Mouse (Mus musculus): Measurements from ENCODE around the gene Rassf2. TPM values are rescaled to one million over a fixed set of nuclear protein-coding genes. Genes with fewer than 3 reads are reported as not detected.

Rassf2 gene
- 5.9 and 7.7 TPM in 2 replicates for polyA plus RNA-seq (2015; fragmentation: Nextera tagmentation; extraction: Ambion mirVana)

DNA sequence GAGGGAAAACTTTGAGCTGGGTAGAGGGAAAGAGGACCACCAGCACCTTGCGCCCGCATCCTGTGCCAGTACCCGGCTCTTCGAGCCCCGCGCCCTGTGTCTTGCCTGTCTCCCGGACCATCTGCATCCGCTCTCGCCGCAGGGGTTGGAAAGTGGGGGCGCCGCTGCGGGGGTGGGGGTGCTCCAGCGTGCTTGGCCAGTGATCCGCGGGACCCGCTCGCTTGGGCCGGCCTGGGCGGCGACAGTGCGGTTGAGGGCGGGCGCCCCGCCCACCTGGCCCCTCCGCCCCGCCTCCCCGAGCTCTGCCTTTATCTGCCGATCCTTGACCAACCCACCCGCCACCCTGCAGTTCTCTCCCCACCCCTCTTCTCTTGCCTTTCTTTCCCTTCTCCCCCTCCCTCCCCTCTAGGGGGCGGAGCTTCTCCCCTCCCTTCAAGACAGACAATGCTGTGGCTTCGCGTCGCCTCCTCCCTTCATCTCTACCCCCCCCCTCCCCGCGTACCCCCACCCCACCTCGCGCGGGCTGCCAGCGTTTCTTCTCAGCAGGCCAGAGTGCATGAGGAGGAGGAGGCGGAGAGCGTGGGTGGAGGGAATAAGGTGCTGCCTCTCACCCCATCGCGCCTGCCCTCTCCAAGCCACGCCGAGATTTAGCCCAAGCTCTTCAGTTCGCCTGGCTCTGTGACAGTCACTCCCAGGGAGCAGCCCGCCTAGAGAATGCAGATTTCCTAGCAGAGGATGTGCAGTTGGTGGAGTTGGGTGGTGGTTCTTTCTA, at the start of gene Rassf2:
TSS of gene Rassf2 (minus strand) at position 613 of the 772 bp plus-strand sequence.

DNA sequence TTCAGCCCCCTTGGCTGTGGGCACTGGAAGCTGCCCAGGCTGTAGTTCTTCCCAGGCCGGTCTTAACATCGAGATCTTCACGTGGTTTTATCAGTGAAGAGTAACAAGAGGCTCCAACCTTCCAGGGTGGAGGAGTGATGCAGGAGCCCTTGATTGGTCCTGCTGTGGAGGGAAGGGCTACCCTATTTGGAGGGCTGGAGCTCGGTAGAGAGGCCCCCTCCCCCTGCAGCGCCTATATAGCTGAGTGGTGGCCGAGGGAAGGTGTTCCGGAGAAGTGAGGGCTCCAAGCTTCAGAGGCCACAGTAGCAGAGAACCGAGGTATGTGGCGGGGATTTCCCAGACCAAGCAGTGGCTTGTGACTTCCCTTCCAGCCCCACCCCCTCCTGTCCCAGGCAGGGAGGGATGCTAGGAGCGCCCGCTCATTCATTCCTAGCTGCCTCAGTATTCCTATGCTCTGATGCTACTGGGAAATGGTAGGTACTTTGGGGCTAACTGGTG, 79.4 kb downstream of the Rassf2 start, which contains the start of gene Prnd:
TSS of gene Prnd (plus strand) at position 264 of the 498 bp plus-strand sequence.

Other genes with a start within 250 kb of the Rassf2 start
- gene Erv3, start 170.5 kb downstream of the Rassf2 start, polyA plus RNA-seq (2015; fragmentation: Nextera tagmentation; extraction: Ambion mirVana), result not detected in 2 replicates
- 54.0 and 55.1 TPM in 2 replicates for gene Prnp, start 120.3 kb downstream of the Rassf2 start, polyA plus RNA-seq (2015; fragmentation: Nextera tagmentation; extraction: Ambion mirVana)
- not detected in 2 replicates for gene Prn, start 120.3 kb downstream of the Rassf2 start, polyA plus RNA-seq (2015; fragmentation: Nextera tagmentation; extraction: Ambion mirVana)
- gene Prnd, start 79.4 kb downstream of the Rassf2 start, polyA plus RNA-seq (2015; fragmentation: Nextera tagmentation; extraction: Ambion mirVana), result 12.1 and 14.0 TPM in 2 replicates
- gene Slc23a2, start 114.8 kb upstream of the Rassf2 start, polyA plus RNA-seq (2015; fragmentation: Nextera tagmentation; extraction: Ambion mirVana), result 3.9 and 5.6 TPM in 2 replicates
- gene Tmem230, start 217.5 kb upstream of the Rassf2 start, polyA plus RNA-seq (2015; fragmentation: Nextera tagmentation; extraction: Ambion mirVana), result 21.1 and 23.5 TPM in 2 replicates
- 376 and 467 TPM in 2 replicates for gene Pcna, start 223.1 kb upstream of the Rassf2 start, polyA plus RNA-seq (2015; fragmentation: Nextera tagmentation; extraction: Ambion mirVana)
- gene Cds2, start 232.9 kb upstream of the Rassf2 start, polyA plus RNA-seq (2015; fragmentation: Nextera tagmentation; extraction: Ambion mirVana), result 11.8 and 12.7 TPM in 2 replicates

Measured in spleen, postnatal 0 days (tissue).